Mouse (Mus musculus): ENCODE results near the gene Dbp. TPM values are rescaled to one million over a fixed set of nuclear protein-coding genes. Genes with fewer than 3 reads are reported as not detected.

Gene Dbp
- polyA plus RNA-seq, 1 experiment from 2014 or later: 7.3 TPM

GRCm38 (mm10) chr7:45699523-45700141, 5.3 kb upstream of the Dbp start, which contains the start of gene Car11:
Gene Car11 (plus strand): TSS chr7:45699843.
- Histone ChIP-seq H3K27ac (replicated peaks in 1 of 2; ENCODE audit: control insufficient read depth in 1 of 2, insufficient read depth in 1 of 2, low read depth in 2 of 2, low read length in 2 of 2) (no peak within 1 kb of the TSS), H3K4me2 (ENCODE audit: low read length) (peak within 1 kb of the TSS; percentile 83), H3K36me3 (ENCODE audit: control insufficient read depth, insufficient read depth, low read length) (no peaks in the 10 kb centered on the region), H3K9me3 (ENCODE audit: control insufficient read depth, low read length) (no peaks in the 10 kb centered on the region), H3K9ac (ENCODE audit: low read length) (peak within 1 kb of the TSS; percentile 65), H3K27me3 (ENCODE audit: control insufficient read depth, insufficient read depth, low read length) (peaks cover 23% of the 10 kb centered on the region), H3K4me1 (ENCODE audit: control insufficient read depth in 2 of 2, insufficient read depth in 2 of 2, low read length in 2 of 2) (peaks cover 14 to 26% of the 10 kb centered on the region in 2 experiments), H3K4me3 (ENCODE audit: control insufficient read depth in 1 of 2, insufficient read depth in 1 of 2, low read depth in 1 of 2, low read length in 2 of 2) (peak within 1 kb of the TSS; percentile 32 to 43)
- no peak for ATAC-seq (ENCODE audit: insufficient number of reproducible peaks, insufficient read depth, low FRiP score, low read depth)
- 3% methylated on average over 36 of the region's 36 CpGs for WGBS

GRCm38 (mm10) chr7:45700301-45701015, 4.4 kb upstream of the Dbp start:
- H3K36me3 ChIP-seq (ENCODE audit: control insufficient read depth, insufficient read depth, low read length): no peaks in the 10 kb centered on the region
- no peak overlapping the region for H3K27ac ChIP-seq (replicated peaks in 1 of 2; ENCODE audit: control insufficient read depth in 1 of 2, insufficient read depth in 1 of 2, low read depth in 2 of 2, low read length in 2 of 2)
- peak overlapping the region; percentile 32 to 43 for H3K4me3 ChIP-seq (ENCODE audit: control insufficient read depth in 1 of 2, insufficient read depth in 1 of 2, low read depth in 1 of 2, low read length in 2 of 2)
- no peak for ATAC-seq (ENCODE audit: insufficient number of reproducible peaks, insufficient read depth, low FRiP score, low read depth)
- peaks cover 14 to 27% of the 10 kb centered on the region in 2 experiments for H3K4me1 ChIP-seq (ENCODE audit: control insufficient read depth in 2 of 2, insufficient read depth in 2 of 2, low read length in 2 of 2)
- under 1% methylated on average over 20 of the region's 20 CpGs for WGBS
- peak overlapping the region; percentile 65 for H3K9ac ChIP-seq (ENCODE audit: low read length)
- H3K9me3 ChIP-seq (ENCODE audit: control insufficient read depth, low read length): no peaks in the 10 kb centered on the region
- H3K27me3 ChIP-seq (ENCODE audit: control insufficient read depth, insufficient read depth, low read length): peaks cover 23% of the 10 kb centered on the region
- H3K4me2 ChIP-seq (ENCODE audit: low read length): peak overlapping the region; percentile 83

- H3K9ac ChIP-seq (ENCODE audit: low read length): peak overlapping the region; percentile 58
- peak overlapping the region; percentile 31 to 43 for H3K4me3 ChIP-seq (ENCODE audit: control insufficient read depth in 1 of 2, insufficient read depth in 1 of 2, low read depth in 1 of 2, low read length in 2 of 2)
- peak overlapping the region; percentile 83 for H3K4me2 ChIP-seq (ENCODE audit: low read length)
- ATAC-seq (ENCODE audit: insufficient number of reproducible peaks, insufficient read depth, low FRiP score, low read depth): no peak
- H3K9me3 ChIP-seq (ENCODE audit: control insufficient read depth, low read length): no peaks in the 10 kb centered on the region
- H3K36me3 ChIP-seq (ENCODE audit: control insufficient read depth, insufficient read depth, low read length): no peaks in the 10 kb centered on the region
- H3K4me1 ChIP-seq (ENCODE audit: control insufficient read depth in 2 of 2, insufficient read depth in 2 of 2, low read length in 2 of 2): peaks cover 17 to 33% of the 10 kb centered on the region in 2 experiments
- WGBS: 27% methylated on average over 11 of the region's 11 CpGs
- H3K27me3 ChIP-seq (ENCODE audit: control insufficient read depth, insufficient read depth, low read length): peaks cover 23% of the 10 kb centered on the region
- peak overlapping the region; percentile 15 to 59; a peak in 2 of 4 replicates for H3K27ac ChIP-seq (replicated peaks in 1 of 2; ENCODE audit: control insufficient read depth in 1 of 2, insufficient read depth in 1 of 2, low read depth in 2 of 2, low read length in 2 of 2)
Measured at GRCm38 (mm10) chr7:45701072-45701471, 3.8 kb upstream of the Dbp start.

GRCm38 (mm10) chr7:45701607-45702006, 3.3 kb upstream of the Dbp start:
- Histone ChIP-seq H3K9ac (ENCODE audit: low read length) (peak overlapping the region; percentile 58; the same call in 1 of the 2 replicates), H3K27ac (replicated peaks in 1 of 2; ENCODE audit: control insufficient read depth in 1 of 2, insufficient read depth in 1 of 2, low read depth in 2 of 2, low read length in 2 of 2) (no peak overlapping the region), H3K4me3 (ENCODE audit: control insufficient read depth in 1 of 2, insufficient read depth in 1 of 2, low read depth in 1 of 2, low read length in 2 of 2) (no peak overlapping the region), H3K36me3 (ENCODE audit: control insufficient read depth, insufficient read depth, low read length) (no peaks in the 10 kb centered on the region), H3K27me3 (ENCODE audit: control insufficient read depth, insufficient read depth, low read length) (peaks cover 23% of the 10 kb centered on the region), H3K4me1 (ENCODE audit: control insufficient read depth in 2 of 2, insufficient read depth in 2 of 2, low read length in 2 of 2) (peaks cover 17 to 34% of the 10 kb centered on the region in 2 experiments), H3K4me2 (ENCODE audit: low read length) (peak overlapping the region; percentile 83; the same call in 1 of the 2 replicates), H3K9me3 (ENCODE audit: control insufficient read depth, low read length) (no peaks in the 10 kb centered on the region)
- ATAC-seq (ENCODE audit: insufficient number of reproducible peaks, insufficient read depth, low FRiP score, low read depth): no peak
- WGBS: 90% methylated on average over 11 of the region's 11 CpGs

- no peaks in the 10 kb centered on the region for H3K36me3 ChIP-seq (ENCODE audit: control insufficient read depth, insufficient read depth, low read length)
- H3K4me1 ChIP-seq (ENCODE audit: control insufficient read depth in 2 of 2, insufficient read depth in 2 of 2, low read length in 2 of 2): peaks cover 22 to 39% of the 10 kb centered on the region in 2 experiments
- no peak overlapping the region for H3K9ac ChIP-seq (ENCODE audit: low read length)
- no peak overlapping the region for H3K4me3 ChIP-seq (ENCODE audit: control insufficient read depth in 1 of 2, insufficient read depth in 1 of 2, low read depth in 1 of 2, low read length in 2 of 2)
- ATAC-seq (ENCODE audit: insufficient number of reproducible peaks, insufficient read depth, low FRiP score, low read depth): no peak
- no peak overlapping the region for H3K27ac ChIP-seq (replicated peaks in 1 of 2; ENCODE audit: control insufficient read depth in 1 of 2, insufficient read depth in 1 of 2, low read depth in 2 of 2, low read length in 2 of 2)
- H3K4me2 ChIP-seq (ENCODE audit: low read length): no peak overlapping the region
- H3K9me3 ChIP-seq (ENCODE audit: control insufficient read depth, low read length): no peaks in the 10 kb centered on the region
- 91% methylated on average over 11 of the region's 11 CpGs for WGBS
- H3K27me3 ChIP-seq (ENCODE audit: control insufficient read depth, insufficient read depth, low read length): peaks cover 23% of the 10 kb centered on the region
Measured at GRCm38 (mm10) chr7:45702316-45702715, 2.6 kb upstream of the Dbp start.

GRCm38 (mm10) chr7:45702809-45703520, 1.9 kb upstream of the Dbp start:
- Histone ChIP-seq H3K9ac (ENCODE audit: low read length) (0 out of 2 replicates have a peak overlapping the region, but pooled peaks have one; percentile 67), H3K27ac (replicated peaks in 1 of 2; ENCODE audit: control insufficient read depth in 1 of 2, insufficient read depth in 1 of 2, low read depth in 2 of 2, low read length in 2 of 2) (no peak overlapping the region), H3K4me1 (ENCODE audit: control insufficient read depth in 2 of 2, insufficient read depth in 2 of 2, low read length in 2 of 2) (peaks cover 25 to 45% of the 10 kb centered on the region in 2 experiments), H3K4me3 (ENCODE audit: control insufficient read depth in 1 of 2, insufficient read depth in 1 of 2, low read depth in 1 of 2, low read length in 2 of 2) (no peak overlapping the region), H3K27me3 (ENCODE audit: control insufficient read depth, insufficient read depth, low read length) (peaks cover 23% of the 10 kb centered on the region), H3K9me3 (ENCODE audit: control insufficient read depth, low read length) (no peaks in the 10 kb centered on the region), H3K4me2 (ENCODE audit: low read length) (no peak overlapping the region; the same call in 1 of the 2 replicates), H3K36me3 (ENCODE audit: control insufficient read depth, insufficient read depth, low read length) (no peaks in the 10 kb centered on the region)
- 86% methylated on average over 17 of the region's 17 CpGs for WGBS
- ATAC-seq (ENCODE audit: insufficient number of reproducible peaks, insufficient read depth, low FRiP score, low read depth): no peak

- Histone ChIP-seq H3K27ac (replicated peaks in 1 of 2; ENCODE audit: control insufficient read depth in 1 of 2, insufficient read depth in 1 of 2, low read depth in 2 of 2, low read length in 2 of 2) (peak overlapping the region; percentile 89 to 90), H3K4me2 (ENCODE audit: low read length) (peak overlapping the region; percentile 96), H3K27me3 (ENCODE audit: control insufficient read depth, insufficient read depth, low read length) (peaks cover 19% of the 10 kb centered on the region), H3K4me3 (ENCODE audit: control insufficient read depth in 1 of 2, insufficient read depth in 1 of 2, low read depth in 1 of 2, low read length in 2 of 2) (peak overlapping the region; percentile 58 to 74), H3K36me3 (ENCODE audit: control insufficient read depth, insufficient read depth, low read length) (no peaks in the 10 kb centered on the region), H3K4me1 (ENCODE audit: control insufficient read depth in 2 of 2, insufficient read depth in 2 of 2, low read length in 2 of 2) (peaks cover 28 to 51% of the 10 kb centered on the region in 2 experiments), H3K9ac (ENCODE audit: low read length) (peak overlapping the region; percentile 67), H3K9me3 (ENCODE audit: control insufficient read depth, low read length) (no peaks in the 10 kb centered on the region)
- 36% methylated on average over 12 of the region's 12 CpGs for WGBS
- no peak for ATAC-seq (ENCODE audit: insufficient number of reproducible peaks, insufficient read depth, low FRiP score, low read depth)
Measured at GRCm38 (mm10) chr7:45703521-45704033, 1.3 kb upstream of the Dbp start.

Measured in heart, embryonic 14.5 days (tissue).